Mouse (Mus musculus) right cerebral cortex, adult 18-20 months (tissue): ENCODE results near the gene Tcp11l2.

ENCODE experiments used
- DNase-seq: peaks from one replicate; pipeline ENCODE4 v3.0.0; 2022; ENCODE audit warnings: mixed read lengths

Gene Tcp11l2

DNA sequence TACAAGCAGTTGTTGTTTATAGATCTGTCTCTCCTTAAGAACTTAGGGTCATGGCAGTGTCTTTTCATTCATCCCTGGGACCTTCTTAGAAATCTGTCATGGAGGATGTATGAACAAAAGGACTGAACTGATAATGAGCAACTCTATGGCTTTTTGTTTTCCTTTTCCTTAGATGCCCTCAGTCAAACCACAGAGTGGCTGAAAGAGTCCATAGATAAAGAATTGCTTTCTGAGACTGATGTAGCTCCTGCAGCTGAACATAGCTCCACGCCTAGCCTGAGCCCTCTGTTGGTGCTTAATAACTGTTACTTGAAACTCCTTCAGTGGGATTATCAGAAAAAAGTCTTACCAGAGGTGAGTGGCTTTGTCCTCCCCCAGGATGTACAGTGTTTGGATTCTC, 27.9 kb downstream of the Tcp11l2 start:
- DNase-seq, result no peak

GRCm38 (mm10) chr10:84608361-84608760, 31.9 kb downstream of the Tcp11l2 start:
- no peak for DNase-seq

DNA sequence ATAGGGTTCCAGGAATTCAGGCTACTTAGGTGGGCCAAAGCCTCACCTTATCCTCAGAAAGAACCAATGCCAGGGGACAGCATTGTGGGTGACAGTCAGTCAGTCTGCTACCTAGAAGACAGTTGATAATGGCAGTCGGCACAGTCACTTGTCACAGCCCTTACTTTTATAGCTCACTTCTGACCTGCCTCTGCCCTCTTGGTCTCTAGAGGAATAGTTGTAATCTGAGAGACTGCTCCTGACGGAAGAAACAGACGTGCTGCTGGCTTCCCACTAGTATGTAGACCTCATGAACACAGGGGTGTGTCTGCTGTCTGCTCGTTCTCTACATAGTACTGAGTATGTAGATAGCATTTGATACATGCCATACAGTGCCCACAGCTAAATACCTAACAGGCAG, 33.9 kb downstream of the Tcp11l2 start:
- no peak for DNase-seq

GRCm38 (mm10) chr10:84610783-84611182, 34.4 kb downstream of the Tcp11l2 start:
- no peak for DNase-seq

DNA sequence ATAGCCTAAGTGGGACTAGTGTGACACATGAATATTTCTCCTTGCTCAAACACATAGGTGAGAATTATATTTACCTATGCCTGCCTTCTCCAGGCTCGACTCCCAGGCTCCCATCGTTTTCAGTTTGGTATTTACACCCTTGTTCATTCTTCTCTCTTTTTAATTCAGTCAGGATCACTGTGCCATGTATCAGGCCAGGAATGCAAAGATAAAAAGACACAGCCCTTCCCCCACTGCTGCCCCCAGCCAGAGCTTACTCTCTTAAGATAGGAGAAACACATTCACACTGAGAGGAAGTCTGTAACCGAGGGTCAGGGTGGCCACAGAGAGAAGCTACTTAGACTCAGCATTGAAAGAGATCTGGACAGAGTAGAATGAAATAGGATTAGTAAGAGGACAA, 35.2 kb downstream of the Tcp11l2 start:
- DNase-seq, result no peak

DNA sequence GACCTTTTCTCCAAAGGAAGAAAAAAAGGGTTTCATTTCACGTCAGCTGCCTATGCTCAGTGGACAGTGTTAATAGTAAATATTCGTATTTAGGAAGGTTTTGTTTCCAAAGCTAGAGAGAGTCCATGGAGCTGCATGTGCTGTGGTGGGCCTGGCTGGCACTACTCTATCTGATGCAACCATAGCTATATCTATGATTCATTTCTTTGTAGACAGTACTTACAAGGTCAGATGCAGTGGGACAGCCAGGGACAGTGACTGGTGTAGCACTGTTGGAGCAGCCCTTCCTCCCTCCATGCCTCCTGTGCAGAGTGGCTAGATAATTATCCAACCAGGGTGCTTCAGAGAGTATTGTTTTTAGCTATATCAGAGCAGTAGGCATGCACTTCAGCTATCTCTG, 35.9 kb downstream of the Tcp11l2 start:
- no peak for DNase-seq

- no peak for DNase-seq
These were observed 36.9 kb downstream of the Tcp11l2 start for GRCm38 (mm10) chr10:84613366-84613765.

DNA sequence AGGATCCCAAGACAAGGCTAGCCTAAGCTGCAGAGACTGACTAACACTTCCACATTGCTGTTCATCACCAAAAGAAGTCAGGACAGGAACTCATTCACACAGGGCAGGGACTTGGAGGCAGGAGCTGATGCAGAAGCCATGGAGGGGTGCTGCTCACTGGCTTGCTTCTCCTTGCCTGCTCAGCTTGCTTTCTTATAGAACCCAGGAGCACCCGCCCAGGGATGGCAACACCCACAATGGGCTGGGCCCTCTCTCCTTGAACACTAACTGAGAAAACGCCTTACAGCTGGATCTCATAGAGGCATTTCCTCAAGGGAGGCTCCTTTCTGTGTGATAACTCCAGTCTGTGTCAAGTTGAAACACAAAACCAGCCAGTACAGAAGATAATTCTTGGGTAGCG, 38.6 kb downstream of the Tcp11l2 start:
- no peak for DNase-seq

GRCm38 (mm10) chr10:84621826-84622790, 45.7 kb downstream of the Tcp11l2 start, which contains the start of gene Polr3b:
TSS of gene Polr3b (plus strand) at chr10:84622292.
- DNase-seq, result peak; percentile 96

DNA sequence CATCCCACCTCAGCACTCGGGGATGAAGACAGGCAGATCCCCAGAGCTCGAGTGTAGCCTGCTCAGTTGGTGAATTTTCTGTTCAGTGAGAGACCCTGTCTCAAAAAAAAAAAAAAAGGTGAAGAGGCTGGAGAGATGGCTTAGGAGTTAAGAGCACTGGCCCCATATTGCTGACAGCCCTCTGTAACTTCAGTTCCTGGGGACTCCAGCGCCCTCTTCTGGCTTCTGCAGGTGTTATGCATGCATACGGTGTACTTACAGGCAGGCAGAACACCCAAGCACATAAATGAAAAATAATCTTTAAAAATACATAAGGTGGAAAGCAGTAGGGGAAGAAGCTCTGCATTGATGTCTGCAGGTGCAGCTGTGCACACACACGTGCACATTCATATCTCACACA, 54.8 kb downstream of the Tcp11l2 start:
- DNase-seq, result no peak

GRCm38 (mm10) chr10:84632005-84632404, 55.6 kb downstream of the Tcp11l2 start:
- DNase-seq, result no peak

- DNase-seq, result no peak
These were observed 60.2 kb downstream of the Tcp11l2 start for GRCm38 (mm10) chr10:84636656-84637055.

- no peak for DNase-seq
These were observed 62.0 kb downstream of the Tcp11l2 start for GRCm38 (mm10) chr10:84638382-84638781.

GRCm38 (mm10) chr10:84639525-84640287, 63.3 kb downstream of the Tcp11l2 start:
- no peak for DNase-seq

GRCm38 (mm10) chr10:84640861-84641260, 64.4 kb downstream of the Tcp11l2 start:
- no peak for DNase-seq

DNA sequence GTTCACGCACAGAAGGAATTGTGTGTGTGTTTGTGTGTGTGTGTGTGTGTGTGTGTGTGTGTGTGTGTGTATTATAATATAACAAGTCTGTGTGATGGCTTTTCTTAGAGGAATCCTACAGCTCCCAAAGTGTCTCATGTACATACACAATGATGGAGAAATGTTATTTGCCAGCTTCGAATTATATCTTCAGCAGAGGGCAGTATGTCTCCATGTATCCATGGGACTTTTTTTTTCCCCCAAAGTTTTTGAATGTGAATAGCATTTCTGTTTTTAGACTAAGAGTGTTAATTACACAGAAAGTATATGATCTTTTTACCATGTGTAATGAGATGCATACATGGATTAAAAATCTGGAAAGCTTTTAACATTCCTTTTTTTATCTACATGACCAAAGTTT, 65.2 kb downstream of the Tcp11l2 start:
- no peak for DNase-seq

- no peak for DNase-seq
These were observed 69.5 kb downstream of the Tcp11l2 start for GRCm38 (mm10) chr10:84645940-84646339.

DNA sequence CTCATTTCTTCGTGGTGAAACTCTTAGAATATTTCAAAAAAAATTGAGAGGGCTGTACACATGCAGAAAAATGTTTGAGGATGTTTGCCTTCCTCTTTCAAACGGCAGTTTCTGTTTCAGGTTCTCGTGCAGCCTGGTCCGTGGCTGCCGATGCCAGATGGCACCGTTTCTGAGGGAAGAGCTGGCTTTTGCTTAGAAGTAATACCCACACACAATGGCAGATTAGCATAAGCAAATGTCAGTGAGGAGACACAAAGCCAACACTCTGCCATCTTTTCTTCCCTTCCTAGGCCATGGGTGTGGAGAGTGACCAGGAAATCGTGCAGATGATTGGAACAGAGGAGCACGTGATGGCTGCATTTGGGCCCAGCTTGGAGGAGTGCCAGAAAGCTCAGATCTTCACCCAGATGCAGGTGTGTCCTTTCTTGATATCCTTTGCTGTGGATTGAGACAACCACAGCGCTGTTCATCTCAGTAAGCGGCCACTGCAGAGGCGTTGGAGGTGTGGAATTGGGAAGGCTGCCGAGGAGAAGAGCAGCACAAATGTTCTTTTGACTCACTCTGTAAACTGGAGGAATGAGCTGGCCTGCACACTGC, 70.2 kb downstream of the Tcp11l2 start:
- peak; percentile 86 for DNase-seq

DNA sequence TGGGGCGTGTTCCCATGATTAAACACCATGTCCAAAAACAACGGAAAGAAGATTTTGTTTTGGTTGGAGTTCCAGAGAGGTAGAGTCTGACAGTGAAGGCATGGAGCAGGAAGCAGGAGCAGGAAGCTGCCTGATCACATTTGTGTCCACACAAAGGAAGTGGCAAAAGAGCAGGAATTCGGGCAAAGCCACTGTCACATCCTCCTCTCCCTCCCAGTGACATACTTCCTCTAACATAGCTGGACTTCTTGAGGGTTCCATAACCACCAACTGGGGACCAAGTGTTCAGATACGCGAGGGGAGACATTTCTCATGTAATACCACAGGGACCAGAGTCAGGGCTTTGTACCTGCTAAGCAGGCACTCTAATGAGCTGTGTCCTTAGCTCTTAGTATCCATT, 70.8 kb downstream of the Tcp11l2 start:
- no peak for DNase-seq

DNA sequence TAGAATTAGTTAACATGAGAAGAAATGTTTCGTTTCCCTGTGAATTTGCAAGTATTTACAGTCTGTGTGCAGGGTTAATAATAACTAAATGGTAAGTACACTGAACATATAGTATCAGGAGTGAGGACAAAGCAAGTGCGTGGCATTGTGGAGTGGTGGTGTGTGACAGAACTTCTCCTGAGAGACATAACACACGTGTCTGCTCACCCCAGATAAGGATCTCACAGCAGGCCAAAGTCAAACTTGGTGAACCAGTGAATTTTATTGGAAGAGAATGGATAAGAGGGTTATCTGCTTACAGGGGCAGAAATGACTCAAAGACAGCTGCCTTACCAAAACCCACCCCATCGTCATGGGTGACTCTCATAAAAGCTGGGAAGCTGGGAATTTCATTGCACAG, 72.5 kb downstream of the Tcp11l2 start:
- no peak for DNase-seq

DNA sequence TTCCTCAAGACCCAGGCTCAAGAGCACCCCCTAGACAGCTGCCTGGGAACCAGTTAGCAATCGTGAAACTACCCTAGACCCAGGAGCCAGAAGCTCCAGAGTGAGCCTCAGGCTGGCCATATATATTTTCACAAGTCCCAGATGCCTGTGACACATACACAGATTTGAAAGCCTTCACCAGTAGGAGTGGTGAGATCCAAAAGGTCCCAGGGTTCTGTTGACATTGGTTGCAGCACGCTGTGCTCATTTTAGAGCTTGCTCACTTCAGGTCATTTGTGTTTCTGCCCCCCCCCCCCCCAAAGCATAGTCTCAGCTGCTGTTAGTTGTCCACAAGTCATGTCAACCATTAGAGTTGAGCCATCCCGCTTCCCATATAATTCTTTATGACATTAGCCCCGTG, 77.6 kb downstream of the Tcp11l2 start:
- no peak for DNase-seq

DNA sequence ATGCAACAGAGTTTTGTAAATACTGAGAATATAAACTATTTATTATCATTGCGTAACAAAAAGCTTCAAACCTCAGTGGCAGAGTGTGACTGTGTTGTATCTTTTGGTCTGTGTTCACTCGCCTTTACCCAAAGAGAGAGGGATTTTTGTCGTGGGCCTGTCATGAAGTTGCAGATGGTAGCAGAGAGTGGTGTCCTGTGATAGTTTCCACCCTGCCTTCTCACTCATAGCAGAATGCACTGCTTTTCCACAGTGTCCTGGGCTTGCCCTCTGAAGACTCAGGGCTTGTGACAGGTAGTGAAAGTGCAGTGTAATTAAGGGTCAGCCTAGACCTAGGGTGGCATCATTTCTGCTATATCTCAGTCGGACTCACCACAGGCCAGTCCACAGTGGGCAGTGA, 78.3 kb downstream of the Tcp11l2 start:
- no peak for DNase-seq

- DNase-seq, result no peak
These were observed 80.2 kb downstream of the Tcp11l2 start for GRCm38 (mm10) chr10:84656618-84657017.
